Mouse (Mus musculus) thymus, adult 2 months (tissue): ENCODE measurements at regions not wholly inside any gene's neighbourhood (a gene's known extent, or its start where the extent isn't known, plus 50 kb on each side); places are given as distances from the start of the nearest gene placed in this dataset.

Experiments used
- DNase-seq: peaks from one replicate; pipeline ENCODE4 v3.0.0; 2021
- H3K27ac ChIP-seq: fragments of 200-500 bp; 2 replicates; pipeline ENCODE4 v1.5.1; 2012; ENCODE audit warnings: low read length, control low read depth; ENCODE audit not compliant: control insufficient read depth, insufficient read depth
- H3K27me3 ChIP-seq: fragments of 200-500 bp; 2 replicates; pipeline ENCODE4 v1.6.1; 2012; ENCODE audit warnings: mild to moderate bottlenecking, low read length, moderate library complexity, mixed read lengths; ENCODE audit not compliant: control insufficient read depth, insufficient read depth
- H3K36me3 ChIP-seq: fragments of 200-500 bp; 2 replicates; pipeline ENCODE4 v1.6.1; 2012; ENCODE audit warnings: mild to moderate bottlenecking, low read length, moderate library complexity; ENCODE audit not compliant: control insufficient read depth, insufficient read depth
- H3K4me1 ChIP-seq: fragments of 200-500 bp; replicated peaks from 2 replicates; pipeline ENCODE4 v1.6.1; 2012; ENCODE audit warnings: low read length; ENCODE audit not compliant: control insufficient read depth, insufficient read depth
- H3K4me3 ChIP-seq: fragments of 200-500 bp; 2 replicates; pipeline ENCODE4 v1.5.1; 2012; ENCODE audit warnings: mild to moderate bottlenecking, low read length, control low read depth, moderate library complexity; ENCODE audit not compliant: control insufficient read depth, insufficient read depth
- CTCF ChIP-seq: fragments of 200-500 bp; IDR thresholded peaks from 2 replicates; pipeline ENCODE4 v1.5.1; 2012; ENCODE audit warnings: mild to moderate bottlenecking, control low read depth, low read length, moderate library complexity, borderline replicate concordance; ENCODE audit not compliant: control insufficient read depth, poor library complexity, insufficient read depth; ENCODE audit errors: extremely low read depth
- POLR2A ChIP-seq: fragments of 200-500 bp; IDR thresholded peaks from 2 replicates; pipeline ENCODE4 v1.6.1; 2012; ENCODE audit warnings: mild to moderate bottlenecking, low read length, control low read depth, moderate library complexity; ENCODE audit not compliant: control insufficient read depth, poor library complexity, insufficient read depth; ENCODE audit errors: extremely low read depth
- WGBS: fragments of 180-500 bp; shearing (Covaris S2); methylation state at CpG from one replicate; pipeline ENCODE4 v1.1.7; 2018; 5-methylcytosine and 5-hydroxymethylcytosine counted together

GRCm38 (mm10) chr10:42090147-42090546, 71.9 kb upstream of the Armc2 start:
- peaks cover 21% of the 10 kb centered on the region for H3K4me1 ChIP-seq
- TF ChIP-seq POLR2A (no peak), CTCF (no peak)
- 84% methylated on average over 3 of the region's 3 CpGs for WGBS
- no peaks in the 10 kb centered on the region for H3K36me3 ChIP-seq
- H3K4me3 ChIP-seq: no peak overlapping the region
- no peaks in the 10 kb centered on the region for H3K27me3 ChIP-seq
- no peak overlapping the region for H3K27ac ChIP-seq
- DNase-seq: no peak

- WGBS: 80% methylated on average over 5 of the region's 5 CpGs
- DNase-seq: no peak
- H3K36me3 ChIP-seq: no peaks in the 10 kb centered on the region
- TF ChIP-seq POLR2A (no peak), CTCF (no peak)
- H3K4me1 ChIP-seq: peaks cover 21% of the 10 kb centered on the region
- no peak overlapping the region for H3K27ac ChIP-seq
- no peaks in the 10 kb centered on the region for H3K27me3 ChIP-seq
- H3K4me3 ChIP-seq: no peak overlapping the region
Measured at GRCm38 (mm10) chr10:42089686-42090085, 71.4 kb upstream of the Armc2 start.

GRCm38 (mm10) chr10:42089235-42089625, 71.0 kb upstream of the Armc2 start:
- 3% methylated on average over 3 of the region's 3 CpGs for WGBS
- DNase-seq: peak; percentile 66
- H3K36me3 ChIP-seq: no peaks in the 10 kb centered on the region
- no peak overlapping the region for H3K27ac ChIP-seq
- H3K4me1 ChIP-seq: peaks cover 21% of the 10 kb centered on the region
- H3K4me3 ChIP-seq: no peak overlapping the region
- H3K27me3 ChIP-seq: no peaks in the 10 kb centered on the region
- no peak for TF ChIP-seq CTCF
- no peak for TF ChIP-seq POLR2A

- TF ChIP-seq CTCF (no peak), POLR2A (no peak)
- no peak for DNase-seq
- H3K4me3 ChIP-seq: no peak overlapping the region
- peaks cover 21% of the 10 kb centered on the region for H3K4me1 ChIP-seq
- H3K27me3 ChIP-seq: no peaks in the 10 kb centered on the region
- peak overlapping the region; percentile 14; the same call in 1 of the 2 replicates for H3K27ac ChIP-seq
- no peaks in the 10 kb centered on the region for H3K36me3 ChIP-seq
- WGBS: 44% methylated on average over 14 of the region's 14 CpGs
Measured at GRCm38 (mm10) chr10:42088570-42089234, 70.5 kb upstream of the Armc2 start.

- Histone ChIP-seq H3K36me3 (no peaks in the 10 kb centered on the region), H3K27ac (no peak overlapping the region), H3K4me3 (no peak overlapping the region), H3K27me3 (no peaks in the 10 kb centered on the region), H3K4me1 (peaks cover 21% of the 10 kb centered on the region)
- TF ChIP-seq CTCF (no peak), POLR2A (no peak)
- no peak for DNase-seq
- 93% methylated on average over 3 of the region's 3 CpGs for WGBS
Measured at GRCm38 (mm10) chr10:42087906-42088305, 69.7 kb upstream of the Armc2 start.

- Histone ChIP-seq H3K27me3 (no peaks in the 10 kb centered on the region), H3K4me3 (no peak overlapping the region), H3K27ac (no peak overlapping the region), H3K36me3 (no peaks in the 10 kb centered on the region), H3K4me1 (peaks cover 21% of the 10 kb centered on the region)
- TF ChIP-seq POLR2A: no peak
- TF ChIP-seq CTCF: no peak
- no peak for DNase-seq
- WGBS: 96% methylated on average over 10 of the region's 10 CpGs
Measured at GRCm38 (mm10) chr10:42086691-42087090, 68.4 kb upstream of the Armc2 start.

GRCm38 (mm10) chr10:42085295-42085694, 67.1 kb upstream of the Armc2 start:
- WGBS: 92% methylated on average over 2 of the region's 2 CpGs
- Histone ChIP-seq H3K4me1 (peaks cover 21% of the 10 kb centered on the region), H3K27me3 (no peaks in the 10 kb centered on the region), H3K4me3 (no peak overlapping the region), H3K27ac (no peak overlapping the region), H3K36me3 (no peaks in the 10 kb centered on the region)
- DNase-seq: no peak
- TF ChIP-seq CTCF (no peak), POLR2A (no peak)
